Mouse (Mus musculus): ENCODE data around the gene Lhx6.

Gene Lhx6

DNA sequence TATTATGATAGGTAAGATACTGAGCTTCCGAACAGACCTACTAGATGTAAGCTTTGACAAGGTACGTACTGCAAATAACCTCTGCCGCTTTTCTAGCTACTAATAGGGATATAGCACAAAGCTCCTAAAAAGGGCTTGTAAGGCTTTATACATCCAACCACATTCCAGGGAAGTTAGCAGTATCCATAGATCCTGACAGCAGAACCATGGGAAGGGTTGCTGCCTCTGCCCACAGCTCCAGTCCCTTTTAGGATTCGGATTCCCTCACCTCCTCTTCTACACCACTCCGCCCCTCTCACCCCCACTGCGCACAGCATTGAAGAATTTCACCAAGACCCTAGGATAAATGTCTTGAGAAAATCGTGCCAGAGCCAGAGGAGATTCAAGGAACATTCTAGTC is 11.9 kb downstream of the Lhx6 start:
- in situ Hi-C loops (cut with MseI, MboI) = no loop called here

DNA sequence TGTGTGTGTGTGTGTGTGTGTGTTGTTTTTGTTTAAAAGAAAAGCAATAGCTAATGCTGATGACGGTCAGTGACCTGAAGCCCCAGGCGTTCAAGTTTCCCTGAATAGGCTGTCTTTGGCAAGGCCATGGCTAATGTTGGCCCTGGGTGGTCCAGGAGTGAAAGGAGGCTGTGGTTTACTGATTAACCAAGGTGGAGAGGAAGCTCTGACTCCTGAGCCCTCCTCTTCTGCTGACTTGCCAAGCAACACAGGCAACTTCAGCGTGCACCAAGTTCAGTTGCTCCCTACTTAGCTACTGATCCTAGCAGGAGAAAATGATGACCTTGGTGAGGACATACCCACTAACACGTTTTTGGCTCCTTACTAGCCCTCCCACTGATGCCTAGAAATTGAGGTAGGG is 12.5 kb downstream of the Lhx6 start:
- in situ Hi-C loops (cut with MseI, MboI) = no loop called here

DNA sequence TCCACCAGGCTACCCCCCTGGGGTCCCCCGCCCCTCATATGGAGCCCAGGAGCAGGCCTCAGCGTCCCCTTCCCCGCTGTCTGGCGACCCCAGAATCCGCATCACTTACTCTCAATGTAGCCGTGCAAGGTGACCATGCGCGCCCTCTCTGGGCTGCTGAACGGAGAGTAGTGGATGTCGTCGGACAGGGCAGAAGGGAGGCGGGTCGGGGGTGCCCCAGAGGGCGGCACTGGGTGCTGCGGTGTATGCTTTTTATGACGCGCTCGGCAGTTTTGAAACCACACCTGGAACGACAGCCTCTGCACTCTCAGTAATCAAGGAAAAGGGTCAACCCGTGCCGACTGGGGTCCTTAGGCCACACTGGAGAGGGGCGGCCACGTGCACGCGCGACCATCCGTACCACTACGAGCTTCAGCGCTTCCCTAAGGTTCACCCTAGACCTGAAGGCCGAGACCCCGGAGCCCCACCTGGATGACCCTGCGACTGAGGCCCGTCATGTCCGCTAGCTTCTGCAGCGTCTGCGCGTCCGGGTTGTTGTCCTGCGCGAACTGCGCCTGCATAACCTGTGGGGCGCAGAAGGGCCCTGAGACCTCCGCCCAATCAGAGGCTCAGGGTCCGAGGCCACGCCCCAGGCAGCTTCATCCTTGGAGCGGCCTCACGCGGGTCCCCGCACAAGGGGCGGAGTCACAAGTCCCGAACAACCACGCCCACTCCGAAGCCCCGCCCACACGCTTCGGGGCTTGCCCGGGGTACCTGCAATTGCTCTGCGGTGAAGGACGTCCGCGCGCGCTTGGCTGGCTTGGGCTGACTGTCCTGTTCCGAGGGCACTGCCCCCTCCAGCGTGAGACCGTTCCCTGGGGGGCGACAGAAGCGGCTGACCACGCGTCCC is 14.1 kb downstream of the Lhx6 start:
- in situ Hi-C loops (cut with MseI, MboI) = no loop called here

DNA sequence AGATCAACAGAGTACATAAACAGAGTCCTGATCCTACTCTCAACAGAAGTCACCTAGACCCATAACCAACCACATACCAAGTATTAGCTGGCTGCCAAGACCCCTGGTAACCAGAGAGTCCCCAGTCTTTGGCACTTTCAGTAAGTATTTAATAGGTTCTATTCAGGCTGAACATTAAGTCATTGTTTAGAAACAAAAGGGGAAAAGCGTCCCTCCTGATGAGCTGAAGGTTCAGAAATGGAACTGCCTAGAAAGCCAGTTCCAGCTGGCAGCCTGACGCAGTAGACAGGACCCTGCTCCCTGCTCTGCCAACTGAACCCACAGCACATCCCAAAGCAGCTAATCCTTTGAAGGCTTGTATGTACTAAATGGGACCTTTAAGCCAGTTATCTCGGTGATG is 16.0 kb downstream of the Lhx6 start:
- in situ Hi-C loops (cut with MseI, MboI) = no loop called here

DNA sequence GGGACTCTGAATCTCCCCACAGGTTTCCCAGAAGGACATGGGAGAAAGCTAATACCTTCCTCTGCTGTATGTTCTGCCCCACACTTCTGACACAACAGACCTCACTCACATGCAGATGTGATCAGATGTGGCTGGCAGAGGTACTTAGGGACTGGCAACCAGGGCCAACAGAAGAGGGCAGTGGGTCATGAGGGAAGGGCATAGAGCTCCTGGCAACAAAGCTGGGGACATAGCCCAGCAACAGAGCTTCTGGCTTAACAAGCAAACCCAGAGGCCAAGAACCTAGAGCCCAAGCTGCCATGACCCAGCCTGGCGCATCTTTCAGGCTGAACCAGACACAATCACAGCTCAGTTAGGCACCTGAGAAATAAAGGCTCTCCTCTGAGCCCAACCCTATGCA is 20.2 kb downstream of the Lhx6 start:
- in situ Hi-C loops (cut with MseI, MboI) = no loop called here

DNA sequence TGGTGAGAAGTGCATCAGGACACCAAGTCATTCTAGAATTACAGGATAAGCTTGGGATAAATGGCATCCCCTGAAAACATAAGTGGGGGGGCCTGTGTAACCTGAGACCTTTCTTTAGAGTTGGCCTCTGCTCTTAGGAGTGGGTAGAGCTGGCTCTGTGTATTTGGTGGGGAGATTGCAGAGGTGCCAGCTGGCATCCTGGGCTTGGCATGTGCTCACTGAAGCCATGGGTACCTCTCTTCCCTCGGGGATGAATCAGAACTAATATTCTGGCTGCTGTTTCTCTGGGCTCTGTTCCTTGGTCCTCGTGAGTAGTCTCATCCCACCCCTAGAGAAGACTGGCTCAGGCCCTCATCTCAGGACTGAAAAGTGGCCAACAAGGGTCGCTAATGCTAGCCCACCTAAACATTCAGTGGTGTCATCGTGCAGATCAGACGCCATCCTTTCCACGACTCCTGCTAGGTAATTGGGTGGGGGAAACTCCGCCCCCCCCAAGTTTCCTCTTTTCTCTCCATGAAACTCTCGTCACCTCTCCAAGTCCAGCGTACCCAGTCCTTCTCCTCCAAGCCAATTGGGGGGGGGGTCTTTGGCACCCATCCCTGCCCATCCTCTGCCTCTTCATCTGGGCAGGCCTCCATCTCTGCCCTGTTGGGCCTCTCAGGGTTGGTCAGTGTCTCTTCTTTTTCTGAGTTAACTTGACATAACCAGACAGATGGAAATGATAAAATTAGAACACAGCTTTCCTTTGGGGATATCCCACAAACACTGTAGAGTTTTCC is 22.2 kb downstream of the Lhx6 start:
- in situ Hi-C loops (cut with MseI, MboI) = no loop called here

DNA sequence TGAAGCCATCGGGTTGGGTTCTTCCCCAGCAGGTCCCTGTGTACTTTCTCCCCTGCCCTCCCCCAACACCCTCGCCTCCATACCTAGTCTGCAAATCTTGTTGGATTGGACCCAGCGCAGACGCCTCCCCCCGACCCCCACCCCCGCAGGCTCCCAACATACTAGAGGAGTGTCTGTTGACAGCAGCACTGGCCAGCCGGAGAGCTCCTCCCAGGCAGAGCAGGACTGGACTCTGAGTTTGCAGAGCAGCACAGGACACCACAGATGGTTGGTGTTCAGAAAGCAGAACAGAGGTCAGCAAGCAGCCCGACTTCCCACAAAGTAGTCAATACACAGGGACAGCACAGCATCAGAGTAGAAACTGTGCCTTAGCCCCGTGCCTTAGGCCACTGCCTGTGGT is 23.8 kb downstream of the Lhx6 start:
- in situ Hi-C loops (cut with MseI, MboI) = no loop called here

DNA sequence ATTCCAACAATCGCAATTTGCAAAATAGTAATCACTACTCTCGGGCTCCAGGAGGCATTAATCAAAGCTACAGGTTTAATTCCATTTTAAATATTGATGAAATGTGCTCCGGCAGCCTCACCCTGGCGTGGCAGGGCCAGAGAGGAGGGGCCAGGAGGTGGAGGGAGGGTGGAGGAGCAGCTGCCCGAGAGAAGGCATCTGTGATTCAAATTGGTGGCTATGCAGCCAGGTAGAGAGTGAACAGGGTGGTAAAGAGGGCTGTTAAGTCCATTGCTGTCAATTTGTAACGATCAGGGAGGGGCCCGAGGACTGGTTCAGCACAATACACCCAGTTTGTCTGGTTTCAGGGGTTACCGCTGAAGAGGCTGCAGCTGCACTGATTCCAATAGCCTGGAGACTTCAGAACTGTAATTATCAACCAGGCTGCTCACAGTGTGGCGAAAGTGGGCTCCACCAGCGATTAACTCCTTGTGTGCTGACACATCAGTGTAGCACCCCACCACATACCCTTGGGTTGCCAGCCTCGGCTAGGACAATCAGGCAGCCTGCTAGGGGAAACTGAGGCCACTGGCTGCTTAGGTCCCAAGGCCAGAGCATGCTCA is 27.9 kb downstream of the Lhx6 start:
- in situ Hi-C loops (cut with MseI, MboI) = no loop called here

DNA sequence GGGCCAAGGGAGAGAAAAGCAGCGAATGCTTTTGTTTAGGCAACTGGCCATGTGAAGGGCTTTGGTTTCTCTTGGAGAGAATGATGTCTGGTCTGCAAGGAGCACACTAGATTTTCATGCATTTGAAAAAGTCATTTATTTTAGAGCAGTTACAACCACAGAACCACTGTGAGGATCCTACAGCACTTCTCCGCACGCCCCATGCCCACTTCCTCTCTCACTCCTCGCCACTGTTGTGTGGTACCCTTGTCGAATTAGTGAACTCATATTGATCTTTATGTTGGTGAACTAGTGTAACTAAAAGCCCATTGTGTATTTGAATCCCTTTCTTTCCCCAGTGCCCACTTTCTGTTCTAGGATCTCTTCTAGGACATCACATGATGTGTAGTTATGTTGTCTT is 30.0 kb downstream of the Lhx6 start:
- in situ Hi-C loops (cut with MseI, MboI) = no loop called here

DNA sequence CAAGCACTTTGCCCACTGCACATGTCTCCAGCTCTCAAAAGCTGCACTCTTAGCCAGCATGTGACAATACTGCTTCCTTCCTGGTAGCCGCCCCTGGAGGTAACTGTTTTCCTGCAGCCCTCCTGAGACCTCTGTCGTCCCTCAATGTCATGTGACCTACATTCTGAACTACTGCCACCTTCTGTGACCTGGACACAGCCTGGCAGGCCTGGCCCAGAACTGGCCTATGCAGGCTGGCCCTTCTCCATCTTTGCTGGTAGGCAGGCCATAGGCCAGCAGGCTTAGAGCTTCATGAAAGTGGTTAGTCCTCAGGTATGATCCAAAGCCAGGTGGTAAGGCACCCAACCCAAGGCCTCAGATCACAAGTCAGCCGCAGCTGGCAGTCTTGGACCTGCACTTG is 31.4 kb downstream of the Lhx6 start:
- in situ Hi-C loops (cut with MseI, MboI) = no loop called here

DNA sequence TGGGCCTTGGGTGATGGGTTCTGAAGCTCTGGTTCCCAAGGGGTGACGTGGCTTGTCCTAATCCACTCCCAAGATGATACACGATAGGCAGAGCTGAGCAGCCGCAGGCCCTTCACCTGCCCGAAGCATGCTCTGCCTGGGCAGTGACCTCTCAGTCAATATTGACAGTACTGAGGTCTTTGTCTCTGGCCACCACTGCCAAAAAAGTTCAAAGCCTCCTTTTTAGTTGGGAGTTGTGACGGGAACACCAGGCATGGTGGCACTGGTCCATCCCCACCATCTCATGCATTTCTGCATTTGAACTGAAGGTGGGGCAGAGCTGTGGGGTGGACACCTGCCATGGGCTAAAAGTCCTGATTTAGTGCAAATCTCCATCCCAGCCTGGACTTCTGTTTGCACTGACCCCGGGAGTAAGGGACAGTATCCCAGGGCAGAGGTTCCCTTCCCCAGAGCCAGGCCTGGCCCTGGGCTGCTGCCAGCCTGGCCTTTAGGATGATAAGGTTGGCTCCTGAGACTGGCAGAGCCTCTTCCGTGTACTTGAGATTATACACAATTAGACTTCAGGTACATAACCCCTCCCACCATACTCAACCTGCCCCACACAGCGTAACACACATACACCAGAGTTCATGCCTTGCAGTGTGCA is 33.4 kb downstream of the Lhx6 start:
- in situ Hi-C loops (cut with MseI, MboI) = no loop called here

DNA sequence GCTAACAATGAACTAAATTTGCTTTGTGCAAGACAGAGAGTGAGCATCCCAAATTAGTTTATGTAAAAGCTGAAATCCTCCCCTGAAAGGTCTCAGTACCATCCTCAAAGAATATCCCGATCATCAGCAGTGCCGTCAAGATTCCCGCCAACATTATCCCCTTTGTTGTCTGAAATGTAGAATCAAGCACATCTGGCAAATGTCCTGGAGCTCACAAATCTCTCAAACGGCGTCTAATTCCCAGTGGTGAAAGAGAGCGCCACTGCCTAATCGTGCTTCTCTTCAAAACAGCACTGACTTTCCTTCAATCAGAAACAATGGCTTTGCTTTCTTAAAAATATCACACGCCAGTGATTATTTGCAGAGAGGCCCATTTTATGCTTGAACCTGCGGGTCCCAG is 38.1 kb downstream of the Lhx6 start:
- in situ Hi-C loops (cut with MseI, MboI) = no loop called here

DNA sequence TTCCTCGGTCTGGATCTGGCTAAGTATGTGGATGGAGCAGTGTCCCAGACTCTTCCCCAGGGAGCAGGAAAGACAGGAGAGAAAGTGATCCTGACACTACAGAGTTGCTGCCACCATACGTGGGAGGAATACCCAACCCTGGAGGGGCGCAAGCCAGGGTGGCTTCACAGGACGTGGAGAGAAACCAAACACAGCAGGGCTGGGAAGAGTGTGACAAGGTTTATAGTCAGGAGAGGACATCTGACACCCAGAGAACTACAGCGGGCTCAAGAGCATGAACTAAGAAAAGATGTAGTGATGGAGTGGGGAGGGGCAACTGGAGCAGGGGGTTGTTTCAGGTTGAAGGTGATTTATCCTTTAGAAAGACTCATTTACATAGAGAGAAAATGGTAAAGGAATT is 43.8 kb downstream of the Lhx6 start:
- in situ Hi-C loops (cut with MseI, MboI) = no loop called here

DNA sequence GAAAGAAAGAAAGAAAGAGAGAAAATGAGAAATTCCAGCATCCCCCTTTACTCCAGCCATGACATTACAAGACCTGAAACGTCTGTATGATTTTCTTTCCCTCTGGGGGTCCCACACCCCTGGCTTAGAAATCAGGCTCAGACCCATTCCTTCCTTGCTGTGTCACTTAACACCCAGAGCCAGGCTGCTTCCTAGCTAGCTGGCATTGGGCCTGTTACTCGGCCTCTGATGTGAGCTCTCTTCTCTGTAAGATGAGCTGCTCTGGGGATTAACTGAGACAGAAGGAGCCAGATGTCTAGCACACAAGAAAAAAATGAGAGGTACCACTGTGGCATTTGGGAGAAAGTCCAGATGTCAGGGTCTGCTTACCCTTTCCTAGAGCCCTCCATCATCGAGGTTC is 49.0 kb downstream of the Lhx6 start:
- in situ Hi-C loops (cut with MseI, MboI) = no loop called here

DNA sequence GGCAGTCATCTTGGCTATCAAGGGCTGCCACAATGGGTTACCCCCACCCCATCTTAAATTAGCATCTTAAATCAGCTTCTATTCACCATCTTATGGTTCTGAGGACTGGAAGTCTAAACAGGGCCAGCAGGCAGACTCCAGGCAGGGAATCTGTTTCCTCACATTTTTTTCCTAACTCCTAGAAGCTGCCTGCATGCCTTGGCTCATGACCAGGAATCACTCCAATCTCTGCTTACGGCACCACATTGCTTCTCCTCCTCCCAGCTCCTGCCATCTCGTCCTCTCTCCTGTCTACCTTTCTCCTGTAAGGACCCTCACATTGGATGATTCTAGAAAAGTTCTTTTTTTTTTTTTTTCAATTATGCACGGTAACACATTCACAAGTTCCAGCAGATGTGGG is 52.0 kb downstream of the Lhx6 start:
- in situ Hi-C loops (cut with MseI, MboI) = no loop called here

DNA sequence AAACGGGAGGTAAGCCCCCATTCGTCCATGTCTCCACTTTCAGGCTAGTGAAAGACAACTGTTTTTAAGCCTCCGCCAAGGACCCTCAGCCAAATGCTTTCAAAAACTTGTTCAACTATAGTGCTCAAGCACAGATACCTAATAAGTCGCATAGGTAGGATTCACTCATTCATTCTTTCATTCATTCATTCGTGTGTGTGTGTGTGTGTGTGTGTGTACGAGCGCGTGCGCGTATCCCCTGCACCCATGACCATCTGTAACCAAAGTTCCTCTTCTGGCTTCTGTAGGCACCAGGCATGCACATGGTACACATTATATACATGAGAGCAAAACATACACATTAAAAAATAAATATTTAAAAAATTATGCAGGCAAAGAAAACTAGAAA is 55.6 kb downstream of the Lhx6 start:
- in situ Hi-C loops (cut with MseI, MboI) = no loop called here

DNA sequence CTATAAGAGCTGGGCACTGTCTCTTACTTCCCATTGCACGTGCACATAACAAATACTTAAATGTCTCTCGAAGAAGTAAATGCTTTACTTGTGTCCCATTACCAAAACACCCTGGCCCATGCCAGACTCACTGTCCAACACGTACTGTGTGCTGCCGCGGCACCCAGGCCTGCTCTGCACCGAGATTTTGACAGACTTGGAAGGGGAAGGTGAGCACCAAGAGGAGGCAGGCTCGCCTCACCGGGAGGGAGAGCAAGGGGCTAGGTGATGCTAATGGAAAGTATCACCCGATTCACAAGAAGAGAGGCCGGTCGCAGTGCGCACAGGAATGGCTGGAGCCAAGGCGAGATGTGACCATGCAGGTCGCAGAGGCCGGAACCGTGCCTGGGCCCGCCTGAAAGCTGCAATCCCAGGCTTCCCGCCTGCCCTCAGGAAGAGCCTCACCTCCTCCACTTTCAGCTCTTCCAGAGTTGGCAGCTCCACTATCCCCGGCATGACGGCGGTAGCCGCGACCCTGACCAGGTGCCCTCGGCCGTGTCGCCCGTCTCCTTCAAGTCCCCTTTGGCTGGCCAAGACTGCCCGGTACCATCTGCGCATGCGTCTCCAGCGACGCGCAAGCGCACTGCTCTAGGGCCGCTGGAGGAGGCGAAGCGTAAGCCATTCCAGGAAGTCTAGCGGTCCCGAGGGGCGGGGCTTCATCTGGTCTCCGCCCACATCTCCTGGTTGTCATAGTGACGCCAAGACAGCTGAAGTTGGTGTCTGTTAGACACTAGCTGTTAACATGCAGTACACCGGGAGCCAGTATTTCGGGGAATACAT is 56.3 kb downstream of the Lhx6 start, which contains the start of the genes Ndufa8 and Morn5:
Gene Ndufa8, minus strand, starts transcription at position 659 of the 819 bp plus-strand sequence.
Gene Morn5, plus strand, starts transcription at position 711 of the 819 bp plus-strand sequence.
- in situ Hi-C loops (cut with MseI, MboI) = no loop called here

DNA sequence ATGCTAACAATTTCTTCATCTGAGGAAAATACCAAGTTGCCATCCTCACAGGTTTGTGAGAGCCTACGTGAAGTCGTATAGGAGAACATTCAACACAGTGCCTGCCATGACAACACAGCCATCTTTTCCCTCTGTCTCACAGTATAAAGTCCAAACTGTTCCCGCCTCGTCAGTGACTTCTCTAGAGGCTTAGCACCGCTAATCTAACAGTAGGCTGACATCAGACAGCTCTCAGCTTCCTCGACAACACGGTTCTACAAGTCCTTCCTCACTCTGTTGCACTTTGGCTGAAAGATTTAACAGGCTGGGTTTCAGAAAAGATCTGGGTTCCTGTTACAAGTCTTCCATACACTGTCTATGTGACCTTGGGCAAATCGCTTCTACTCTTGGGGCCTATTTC is 57.0 kb downstream of the Lhx6 start:
- in situ Hi-C loops (cut with MseI, MboI) = no loop called here

DNA sequence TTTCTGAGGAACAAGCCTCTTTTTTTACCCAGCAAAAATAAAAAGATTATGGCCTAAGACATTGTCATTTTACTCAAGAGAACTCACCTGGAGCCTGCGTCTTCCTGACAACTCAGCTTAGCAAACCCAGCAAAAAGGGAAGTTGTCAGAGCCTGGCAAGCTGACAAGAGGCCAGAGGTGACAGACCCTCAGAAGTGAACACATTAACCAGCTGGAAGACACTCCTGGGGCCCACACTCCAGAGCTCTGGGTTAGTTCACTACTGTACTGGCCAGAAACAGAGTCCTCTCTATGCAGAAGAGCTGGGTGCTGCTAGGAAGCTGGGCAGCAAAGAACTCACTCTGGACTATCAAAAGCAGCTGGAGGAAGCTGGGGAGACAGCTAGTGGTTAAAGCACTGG is 64.3 kb downstream of the Lhx6 start:
- in situ Hi-C loops (cut with MseI, MboI) = no loop called here

DNA sequence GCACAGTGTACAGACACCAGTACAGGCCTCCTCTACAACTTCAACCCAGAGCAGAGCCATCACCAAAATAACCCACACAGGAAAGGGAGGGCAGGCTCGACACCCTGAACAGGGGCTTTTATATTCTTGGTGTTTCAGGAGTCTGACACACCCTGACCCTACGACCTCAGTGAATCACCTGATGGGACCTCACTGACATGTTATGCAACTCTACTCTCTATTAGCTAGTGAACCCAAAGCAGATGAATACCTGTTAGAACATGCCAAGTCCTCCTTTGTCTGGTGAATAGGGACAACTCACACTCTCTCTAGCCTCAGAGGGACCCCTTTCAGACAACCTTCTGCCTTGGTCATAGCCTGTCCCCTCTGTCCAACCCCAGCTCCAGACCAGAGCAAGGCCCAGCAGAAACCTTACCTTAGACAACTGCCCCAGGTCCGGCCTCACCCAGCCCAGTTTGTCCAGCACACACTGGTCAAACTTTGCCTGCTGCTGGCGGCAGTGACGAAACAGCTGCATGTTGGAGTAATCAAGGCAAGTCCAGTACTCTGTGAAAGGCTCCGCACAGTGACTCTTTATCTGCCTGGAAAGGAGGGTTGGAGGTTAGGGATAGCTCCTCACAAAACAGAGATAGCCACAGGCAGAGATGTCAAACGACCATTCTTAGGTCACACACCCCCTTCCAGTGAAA is 65.8 kb downstream of the Lhx6 start:
- in situ Hi-C loops (cut with MseI, MboI) = no loop called here

Data from mouse trophoblast stem cell (cell line).